ENCODE assay signal across 1 mouse cellular context in genomic region chr11:49981321-49981963, GRCm38 (mm10).
A peak's percentile ranks its signal among the peaks of the same experiment; 100 is the strongest.
TF ChIP-seq lines count a peak whose summit lies in the region.

No protein-coding gene starts in this region.

TF ChIP-seq in MEL, 35 proteins besides CTCF, POLR2A, EP300 and RAD21 (continued from another document):
- TF ChIP-seq TBP (IDR thresholded peaks at IDR 0.05; ENCODE audit: low read depth, low read length), result no peak; the same call in 1 of the 2 replicates
- TF ChIP-seq RCOR1 (IDR thresholded peaks at IDR 0.05; ENCODE audit: low read depth, low read length), result peak; percentile 93
- no peak for TF ChIP-seq ZNF384 (IDR thresholded peaks at IDR 0.05; ENCODE audit: low read depth, low read length)
- no peak for TF ChIP-seq NRF1 (IDR thresholded peaks at IDR 0.05; ENCODE audit: insufficient read depth, low read depth, low read length, poor library complexity, severe bottlenecking)
- peak; percentile 44; the same call in 1 of the 2 replicates for TF ChIP-seq KAT2A (conservative IDR thresholded peaks at IDR 0.05; ENCODE audit: low read depth, low read length)
- peak; percentile 85 for TF ChIP-seq SIN3A (IDR thresholded peaks at IDR 0.05; ENCODE audit: low read length)
- peak; percentile 87 for TF ChIP-seq ETS1 (IDR thresholded peaks at IDR 0.05; ENCODE audit: low read depth, low read length)
- TF ChIP-seq GATA1 (IDR thresholded peaks at IDR 0.05; ENCODE audit: low read depth, low read length), result peak; percentile 96
- TF ChIP-seq USF1 (IDR thresholded peaks at IDR 0.05; ENCODE audit: low read depth, low read length), result 0 out of 2 replicates have a peak, but pooled peaks have one; percentile 32
- TF ChIP-seq SMC3 (IDR thresholded peaks at IDR 0.05; ENCODE audit: low read depth, low read length), result 0 out of 2 replicates have a peak, but pooled peaks have one; percentile 12
- TF ChIP-seq MAX (IDR thresholded peaks at IDR 0.05; ENCODE audit: low read length), result no peak; the same call in 1 of the 2 replicates
- no peak for TF ChIP-seq ZKSCAN1 (IDR thresholded peaks at IDR 0.05; ENCODE audit: low read depth, low read length)
- TF ChIP-seq MAZ (IDR thresholded peaks at IDR 0.05; ENCODE audit: low read depth, low read length), result peak; percentile 54; the same call in 1 of the 2 replicates
- TF ChIP-seq MAFK (IDR thresholded peaks at IDR 0.05; ENCODE audit: borderline replicate concordance, low read depth, low read length), result 0 out of 2 replicates have a peak, but pooled peaks have one; percentile 11
- TF ChIP-seq TCF12 (IDR thresholded peaks at IDR 0.05; ENCODE audit: low read depth, low read length), result peak; percentile 98
- 0 out of 2 replicates have a peak, but pooled peaks have one; percentile 30 for TF ChIP-seq CHD1 (IDR thresholded peaks at IDR 0.05; ENCODE audit: low read depth, low read length)
- TF ChIP-seq ELF1 (IDR thresholded peaks at IDR 0.05; ENCODE audit: low read depth, low read length), result peak; percentile 78; the same call in 1 of the 2 replicates
- TF ChIP-seq NELFE (IDR thresholded peaks at IDR 0.05; ENCODE audit: low read depth, low read length), result no peak
- TF ChIP-seq ZC3H11A (IDR thresholded peaks at IDR 0.05; ENCODE audit: low read depth, low read length), result peak; percentile 27; the same call in 1 of the 2 replicates
- TF ChIP-seq UBTF (IDR thresholded peaks at IDR 0.05; ENCODE audit: borderline replicate concordance, insufficient read depth, low read depth, low read length), result no peak
- peak; percentile 23; the same call in 1 of the 2 replicates for TF ChIP-seq ZMIZ1 (IDR thresholded peaks at IDR 0.05; ENCODE audit: low read depth, low read length)
- TF ChIP-seq MEF2A (IDR thresholded peaks at IDR 0.05; ENCODE audit: extremely low read depth, insufficient replicate concordance, low read depth, low read length, poor library complexity, severe bottlenecking), result no peak
- TF ChIP-seq MXI1 (IDR thresholded peaks at IDR 0.05; ENCODE audit: low read depth, low read length), result peak; percentile 55
- TF ChIP-seq E2F4 (IDR thresholded peaks at IDR 0.05; ENCODE audit: borderline replicate concordance, low read depth, low read length), result no peak
